In genomic region chr5:134080685-134081548, GRCm38 (mm10) we compare ENCODE assay signal across 8 mouse cellular contexts. TPM values are rescaled to one million over a fixed set of nuclear protein-coding genes. Genes with fewer than 3 reads are reported as not detected.
DNase-seq lines count a peak whose midpoint lies in the region; ATAC-seq and TF ChIP-seq lines count a peak whose summit lies in the region.

No protein-coding gene starts in this region.

- H3K36me3 ChIP-seq in lung, embryonic 14.5 days (ENCODE audit: insufficient read depth) = no peaks in the 10 kb centered on the region

- no peak for TF ChIP-seq CTCF in lung, embryonic 14.5 days (IDR thresholded peaks at IDR 0.05; ENCODE audit: low read depth)

- H3K9me3 ChIP-seq in lung, embryonic 14.5 days (ENCODE audit: low read depth, low read length) = peaks cover 5% of the 10 kb centered on the region; the same call in 1 of the 2 replicates

- no peak overlapping the region for H3K4me3 ChIP-seq in lung, embryonic 14.5 days (ENCODE audit: low read depth, low read length)

- peak; percentile 52; the same call in 1 of the 2 replicates for ATAC-seq in lung, embryonic 14.5 days (ENCODE audit: insufficient read depth)
- ATAC-seq in megakaryocyte progenitor cell, adult 5-6 weeks (replicated peaks; ENCODE audit: poor library complexity) = 0 out of 2 replicates have a peak, but pooled peaks have one; percentile 26

- H3K27ac ChIP-seq in lung, embryonic 14.5 days (ENCODE audit: low read depth) = no peak overlapping the region; the same call in 1 of the 2 replicates

- H3K4me2 ChIP-seq in lung, embryonic 14.5 days = no peak overlapping the region

- DNase-seq in lung, embryonic 14.5 days = peak; percentile 63
- DNase-seq in lung, adult 18-20 months = no peak
- DNase-seq in embryo, embryonic 9.5 days (ENCODE audit: extremely low spot score) = peak; percentile 56
- peak; percentile 86 for DNase-seq in kidney, adult 11 months
- no peak for DNase-seq in layer of hippocampus, adult 11-12 months (ENCODE audit: low spot score)
- no peak for DNase-seq in thymus, postnatal 25 days
- DNase-seq in left cerebral cortex, adult 18-20 months (ENCODE audit: low spot score in 2 of 2) = no peak

- no peaks in the 10 kb centered on the region for H3K27me3 ChIP-seq in lung, embryonic 14.5 days (ENCODE audit: insufficient read depth, low read length)

- H3K4me1 ChIP-seq in lung, embryonic 14.5 days (ENCODE audit: insufficient read depth) = 0 out of 2 replicates have a peak, but pooled peaks cover 5% of the 10 kb centered on the region

- H3K9ac ChIP-seq in lung, embryonic 14.5 days = peak overlapping the region; percentile 13; the same call in 1 of the 2 replicates

- WGBS in lung, embryonic 14.5 days = 20% methylated on average over 18 of the region's 18 CpGs

RNA-seq across cellular contexts. Expression of gene Castor2, which starts 18.6 kb away (rescaled TPM):
- polyA plus RNA-seq in lung, embryonic 14.5 days (2014; fragmentation: Nextera tagmentation; extraction: Ambion mirVana) = 3.7 and 4.9 TPM in 2 replicates
- 2.7 and 2.8 TPM in 2 replicates for total RNA-seq in megakaryocyte progenitor cell, adult 5-6 weeks (2015)
- total RNA-seq in megakaryocyte progenitor cell, adult 5-6 weeks (2017) = 0.54 and 0.57 TPM in 2 replicates
- 10 to 100 TPM; 71.2 to 88.0 TPM for total RNA-seq in left cerebral cortex, adult 18-20 months (2021)

Comparison
In these comparisons a context has a peak if more than half of its experiments do, and no peak if none do; other contexts are left out.
1. DNase-seq: peak in lung, embryonic 14.5 days (single experiment), embryo, embryonic 9.5 days (single experiment) and kidney, adult 11 months (single experiment); none in lung, adult 18-20 months (0 of 2), layer of hippocampus, adult 11-12 months (single experiment), thymus, postnatal 25 days (single experiment) and left cerebral cortex, adult 18-20 months (0 of 2).
2. RNA of gene Castor2, which starts 18.6 kb away (total RNA-seq): 71.2 to 88.0 TPM in left cerebral cortex, adult 18-20 months; 0.54 to 2.8 TPM in megakaryocyte progenitor cell, adult 5-6 weeks; every median in the first group is over 10 times any median in the second.